Mouse (Mus musculus): ENCODE measurements at regions not wholly inside any gene's neighbourhood (a gene's known extent, or its start where the extent isn't known, plus 50 kb on each side); places are given as distances from the start of the nearest gene placed in this dataset.

- ATAC-seq = no peak
- Histone ChIP-seq H3K4me1 (ENCODE audit: insufficient read depth) (no peaks in the 10 kb centered on the region), H3K27ac (ENCODE audit: low read depth) (no peak overlapping the region), H3K27me3 (ENCODE audit: insufficient read depth, low read length) (no peaks in the 10 kb centered on the region), H3K4me2 (ENCODE audit: low read depth, low read length) (no peak overlapping the region), H3K9me3 (ENCODE audit: low read length) (no peaks in the 10 kb centered on the region), H3K36me3 (replicated peaks; ENCODE audit: insufficient read depth, low read length) (no peaks in the 10 kb centered on the region), H3K4me3 (ENCODE audit: low read depth, low read length) (no peak overlapping the region), H3K9ac (replicated peaks) (no peak overlapping the region)
- no peak for DNase-seq
- WGBS (ENCODE audit: insufficient replicate concordance) = 44% methylated on average over 8 of the region's 8 CpGs
- no peak for TF ChIP-seq EP300 (IDR thresholded peaks at IDR 0.05; ENCODE audit: low read depth)
- no peak for TF ChIP-seq CTCF (IDR thresholded peaks at IDR 0.05; ENCODE audit: low read depth)
Measured at GRCm38 (mm10) chr11:23977096-23977495, 82.0 kb upstream of the Papolg start.

DNA sequence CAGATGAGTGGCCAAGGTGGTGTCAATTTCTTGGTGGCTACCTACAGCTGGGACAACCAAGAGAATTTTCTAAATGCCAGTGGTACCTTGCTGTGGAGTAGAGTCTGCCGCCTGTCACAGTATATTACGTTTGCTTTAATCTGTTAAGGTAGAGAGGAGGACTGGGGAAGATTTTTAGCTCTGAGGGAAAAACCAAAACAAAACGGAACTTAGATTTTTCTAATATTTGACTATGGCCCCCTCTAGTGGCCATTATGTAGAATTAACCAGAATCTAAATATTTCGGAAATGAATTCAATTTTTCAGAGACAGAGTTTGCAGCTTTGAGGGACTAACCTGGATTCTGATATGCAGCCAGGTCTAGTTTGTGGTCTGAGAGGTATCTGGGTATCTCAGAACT, 59.3 kb upstream of the Papolg start:
- peaks cover 6% of the 10 kb centered on the region; the same call in 1 of the 2 replicates for H3K9me3 ChIP-seq (ENCODE audit: low read length)
- H3K4me1 ChIP-seq (ENCODE audit: insufficient read depth) = no peaks in the 10 kb centered on the region
- no peak for TF ChIP-seq EP300 (IDR thresholded peaks at IDR 0.05; ENCODE audit: low read depth)
- TF ChIP-seq CTCF (IDR thresholded peaks at IDR 0.05; ENCODE audit: low read depth) = peak; percentile 59
- H3K36me3 ChIP-seq (replicated peaks; ENCODE audit: insufficient read depth, low read length) = no peaks in the 10 kb centered on the region
- no peaks in the 10 kb centered on the region for H3K27me3 ChIP-seq (ENCODE audit: insufficient read depth, low read length)
- DNase-seq = no peak
- no peak overlapping the region for H3K27ac ChIP-seq (ENCODE audit: low read depth)
- H3K4me2 ChIP-seq (ENCODE audit: low read depth, low read length) = no peak overlapping the region
- no peak overlapping the region for H3K4me3 ChIP-seq (ENCODE audit: low read depth, low read length)
- WGBS (ENCODE audit: insufficient replicate concordance) = 4% methylated on average over 4 of the region's 4 CpGs
- ATAC-seq = no peak
- no peak overlapping the region for H3K9ac ChIP-seq (replicated peaks)

DNA sequence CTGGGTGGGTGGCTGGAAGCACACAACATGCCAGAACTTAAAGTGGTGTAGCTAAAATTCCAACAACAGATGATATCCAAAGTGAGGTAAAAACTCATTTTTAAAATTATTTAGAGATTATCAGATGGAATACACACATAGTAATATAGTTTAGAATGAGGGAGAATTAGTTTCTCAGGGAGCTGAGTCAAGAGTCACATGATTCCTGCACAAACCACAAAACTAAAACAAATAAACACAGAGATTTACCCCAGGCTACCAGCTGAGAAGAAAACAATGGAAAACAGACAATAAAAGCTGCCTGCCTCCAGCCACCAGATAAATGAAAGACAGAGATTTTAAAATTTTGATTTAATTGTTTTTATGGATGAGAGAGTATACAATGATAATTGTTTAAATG, 50.9 kb upstream of the Papolg start:
- ATAC-seq = no peak
- TF ChIP-seq CTCF (IDR thresholded peaks at IDR 0.05; ENCODE audit: low read depth) (no peak), EP300 (IDR thresholded peaks at IDR 0.05; ENCODE audit: low read depth) (no peak)
- H3K4me3 ChIP-seq (ENCODE audit: low read depth, low read length) = no peak overlapping the region

More for the DNA sequence above, 50.9 kb upstream of the Papolg start:
- Histone ChIP-seq H3K9ac (replicated peaks) (no peak overlapping the region), H3K27me3 (ENCODE audit: insufficient read depth, low read length) (no peaks in the 10 kb centered on the region), H3K4me2 (ENCODE audit: low read depth, low read length) (no peak overlapping the region), H3K4me1 (ENCODE audit: insufficient read depth) (no peaks in the 10 kb centered on the region), H3K27ac (ENCODE audit: low read depth) (no peak overlapping the region), H3K9me3 (ENCODE audit: low read length) (no peaks in the 10 kb centered on the region), H3K36me3 (replicated peaks; ENCODE audit: insufficient read depth, low read length) (no peaks in the 10 kb centered on the region)
- no peak for DNase-seq

Measured in liver, postnatal 0 days (tissue).